Mouse (Mus musculus): ENCODE measurements around the gene C1ql2. TPM values are rescaled to one million over a fixed set of nuclear protein-coding genes. Genes with fewer than 3 reads are reported as not detected.

Gene C1ql2
- polyA plus RNA-seq (2015; fragmentation: Nextera tagmentation; extraction: Ambion mirVana): not detected in 2 replicates

GRCm38 (mm10) chr1:120340419-120341171, at the start of gene C1ql2:
Gene C1ql2 (plus strand): TSS chr1:120340582.
- peak within 1 kb of the TSS; percentile 32 for H3K4me2 ChIP-seq
- H3K9me3 ChIP-seq (replicated peaks): no peaks in the 10 kb centered on the region
- peak within 1 kb of the TSS; percentile 22 for H3K4me3 ChIP-seq (replicated peaks)
- 2% methylated on average over 73 of the region's 73 CpGs for WGBS (ENCODE audit: insufficient replicate concordance)
- peaks cover 93% of the 10 kb centered on the region for H3K27me3 ChIP-seq
- no peak within 1 kb of the TSS for H3K9ac ChIP-seq
- no peak within 1 kb of the TSS for H3K27ac ChIP-seq
- H3K36me3 ChIP-seq: no peaks in the 10 kb centered on the region
- ATAC-seq (ENCODE audit: low read depth): no peak
- no peak for DNase-seq
- no peaks in the 10 kb centered on the region; the same call in 1 of the 2 replicates for H3K4me1 ChIP-seq (replicated peaks)

DNA sequence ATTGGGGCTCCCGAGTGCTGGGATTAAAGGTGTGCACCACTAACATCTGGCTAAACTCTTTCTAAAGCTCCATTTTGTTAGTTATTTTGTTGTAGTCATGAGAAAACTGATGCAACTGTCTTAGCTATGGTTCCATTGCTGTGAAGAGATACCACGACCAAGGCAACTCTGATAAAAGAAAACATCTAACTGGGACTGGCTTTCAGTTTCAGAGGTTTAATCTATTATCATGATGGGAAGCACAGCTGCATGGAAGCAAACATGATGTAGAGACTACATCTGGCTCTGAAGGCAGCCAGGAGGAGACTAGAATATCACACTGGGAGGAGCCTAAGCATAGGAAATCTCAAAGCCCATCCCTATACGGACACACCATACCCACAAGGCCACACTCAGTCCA, 48.7 kb upstream of the C1ql2 start:
- 62% methylated on average over 3 of the region's 3 CpGs for WGBS (ENCODE audit: insufficient replicate concordance)
- Histone ChIP-seq H3K4me2 (no peak overlapping the region), H3K36me3 (no peaks in the 10 kb centered on the region), H3K9me3 (replicated peaks) (no peaks in the 10 kb centered on the region; the same call in 1 of the 2 replicates), H3K4me1 (replicated peaks) (no peaks in the 10 kb centered on the region), H3K9ac (no peak overlapping the region), H3K27me3 (no peaks in the 10 kb centered on the region), H3K4me3 (replicated peaks) (no peak overlapping the region), H3K27ac (no peak overlapping the region)
- ATAC-seq (ENCODE audit: low read depth): no peak
- no peak for DNase-seq

DNA sequence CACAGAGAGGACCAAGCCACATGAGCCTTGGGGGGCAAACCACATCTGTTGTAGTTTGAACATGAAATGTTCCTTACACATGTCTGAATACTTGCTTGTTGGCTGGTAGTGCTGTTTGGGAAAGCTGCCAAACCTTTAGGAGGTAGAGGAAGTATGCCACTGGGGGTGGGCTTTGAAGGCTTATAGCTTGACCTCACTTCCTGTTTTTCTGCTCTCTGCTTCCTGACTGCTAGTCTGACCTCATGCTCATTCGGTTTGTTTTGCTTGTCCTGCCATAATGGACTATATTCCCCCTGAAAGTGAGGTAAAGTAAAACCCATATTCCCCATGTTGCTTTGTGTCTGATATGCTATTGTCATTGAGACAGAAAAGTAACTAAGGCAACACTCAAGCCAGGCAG, 46.6 kb upstream of the C1ql2 start:
- ATAC-seq (ENCODE audit: low read depth) (no peak), DNase-seq (no peak)
- no peaks in the 10 kb centered on the region for H3K36me3 ChIP-seq
- no peaks in the 10 kb centered on the region for H3K27me3 ChIP-seq
- no peak overlapping the region for H3K9ac ChIP-seq
- H3K27ac ChIP-seq: no peak overlapping the region
- H3K4me2 ChIP-seq: no peak overlapping the region
- H3K4me1 ChIP-seq (replicated peaks): no peaks in the 10 kb centered on the region
- no peaks in the 10 kb centered on the region; the same call in 1 of the 2 replicates for H3K9me3 ChIP-seq (replicated peaks)
- 13% methylated on average over 1 of the region's 1 CpGs for WGBS (ENCODE audit: insufficient replicate concordance)
- no peak overlapping the region for H3K4me3 ChIP-seq (replicated peaks)

DNA sequence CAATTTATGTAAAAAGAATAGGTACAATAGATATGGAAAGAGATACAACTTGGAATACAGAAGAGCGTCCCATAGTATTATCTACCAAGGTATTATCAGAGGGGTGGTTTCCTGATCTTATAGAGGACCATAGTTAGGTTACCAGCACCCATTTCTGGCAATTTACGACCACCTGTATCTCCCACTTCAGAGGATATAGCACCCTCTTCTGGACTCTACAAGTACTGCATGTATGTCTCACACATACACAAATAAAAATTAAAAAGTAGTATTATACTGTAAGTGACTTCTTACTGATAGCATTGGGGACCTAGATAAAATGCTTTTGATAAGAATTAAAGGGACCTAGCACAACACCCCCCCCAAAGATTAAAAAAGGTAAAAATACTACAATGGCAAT, 43.4 kb upstream of the C1ql2 start:
- Histone ChIP-seq H3K4me3 (replicated peaks) (no peak overlapping the region), H3K27ac (no peak overlapping the region), H3K4me1 (replicated peaks) (no peaks in the 10 kb centered on the region), H3K27me3 (no peaks in the 10 kb centered on the region), H3K9me3 (replicated peaks) (no peaks in the 10 kb centered on the region; the same call in 1 of the 2 replicates), H3K9ac (no peak overlapping the region), H3K36me3 (no peaks in the 10 kb centered on the region), H3K4me2 (no peak overlapping the region)
- no peak for ATAC-seq (ENCODE audit: low read depth)
- no peak for DNase-seq
- 90% methylated on average over 2 of the region's 2 CpGs for WGBS (ENCODE audit: insufficient replicate concordance)

DNA sequence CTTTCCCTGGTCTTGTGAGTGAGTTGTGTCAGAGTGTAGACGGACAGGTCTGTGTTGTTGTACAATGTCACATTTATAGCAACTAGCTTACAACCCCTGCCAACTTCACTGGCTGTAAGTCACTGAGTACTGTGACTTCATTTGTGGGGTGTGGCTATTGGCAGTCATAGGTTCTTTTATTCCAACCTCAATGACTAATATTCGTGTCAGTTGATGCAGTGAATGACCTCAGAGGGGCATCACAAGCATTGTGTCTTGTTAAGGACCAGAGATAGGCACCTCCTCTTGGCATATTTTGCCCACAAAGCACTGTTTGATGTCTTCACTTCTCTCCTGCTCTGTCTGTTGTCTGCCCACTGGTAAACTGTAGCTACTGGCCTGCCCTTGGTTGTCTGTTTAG, 34.6 kb upstream of the C1ql2 start:
- Histone ChIP-seq H3K36me3 (no peaks in the 10 kb centered on the region), H3K27me3 (no peaks in the 10 kb centered on the region), H3K9ac (no peak overlapping the region), H3K9me3 (replicated peaks) (no peaks in the 10 kb centered on the region), H3K4me1 (replicated peaks) (no peaks in the 10 kb centered on the region), H3K27ac (no peak overlapping the region), H3K4me3 (replicated peaks) (no peak overlapping the region), H3K4me2 (no peak overlapping the region)
- no peak for DNase-seq
- WGBS (ENCODE audit: insufficient replicate concordance): 49% methylated on average over 2 of the region's 2 CpGs
- ATAC-seq (ENCODE audit: low read depth): no peak

GRCm38 (mm10) chr1:120321270-120322021, 18.9 kb upstream of the C1ql2 start:
- ATAC-seq (ENCODE audit: low read depth) (no peak), DNase-seq (no peak)
- H3K9me3 ChIP-seq (replicated peaks): no peaks in the 10 kb centered on the region
- H3K4me1 ChIP-seq (replicated peaks): no peaks in the 10 kb centered on the region
- no peaks in the 10 kb centered on the region for H3K27me3 ChIP-seq
- no peak overlapping the region for H3K27ac ChIP-seq
- H3K4me2 ChIP-seq: no peak overlapping the region
- no peak overlapping the region for H3K9ac ChIP-seq
- 67% methylated on average over 16 of the region's 16 CpGs for WGBS (ENCODE audit: insufficient replicate concordance)
- H3K4me3 ChIP-seq (replicated peaks): no peak overlapping the region
- H3K36me3 ChIP-seq: no peaks in the 10 kb centered on the region

GRCm38 (mm10) chr1:120323131-120323561, 17.2 kb upstream of the C1ql2 start:
- no peak overlapping the region for H3K4me2 ChIP-seq
- no peak overlapping the region for H3K4me3 ChIP-seq (replicated peaks)
- H3K4me1 ChIP-seq (replicated peaks): no peaks in the 10 kb centered on the region
- no peak overlapping the region for H3K27ac ChIP-seq
- DNase-seq: no peak
- no peaks in the 10 kb centered on the region for H3K36me3 ChIP-seq
- ATAC-seq (ENCODE audit: low read depth): no peak
- no peak overlapping the region for H3K9ac ChIP-seq
- WGBS (ENCODE audit: insufficient replicate concordance): 67% methylated on average over 5 of the region's 5 CpGs
- no peaks in the 10 kb centered on the region for H3K27me3 ChIP-seq
- H3K9me3 ChIP-seq (replicated peaks): no peaks in the 10 kb centered on the region

GRCm38 (mm10) chr1:120327714-120328113, 12.7 kb upstream of the C1ql2 start:
- H3K4me3 ChIP-seq (replicated peaks): no peak overlapping the region
- no peaks in the 10 kb centered on the region for H3K9me3 ChIP-seq (replicated peaks)
- 13% methylated on average over 6 of the region's 6 CpGs for WGBS (ENCODE audit: insufficient replicate concordance)
- no peaks in the 10 kb centered on the region for H3K27me3 ChIP-seq
- H3K27ac ChIP-seq: no peak overlapping the region
- no peaks in the 10 kb centered on the region for H3K36me3 ChIP-seq
- H3K4me1 ChIP-seq (replicated peaks): no peaks in the 10 kb centered on the region
- DNase-seq (peak; percentile 21), ATAC-seq (ENCODE audit: low read depth) (no peak)
- H3K4me2 ChIP-seq: no peak overlapping the region
- no peak overlapping the region for H3K9ac ChIP-seq

- Histone ChIP-seq H3K9me3 (replicated peaks) (no peaks in the 10 kb centered on the region), H3K36me3 (no peaks in the 10 kb centered on the region), H3K27me3 (no peaks in the 10 kb centered on the region), H3K4me2 (no peak overlapping the region), H3K27ac (no peak overlapping the region), H3K4me1 (replicated peaks) (no peaks in the 10 kb centered on the region), H3K4me3 (replicated peaks) (no peak overlapping the region), H3K9ac (no peak overlapping the region)
- WGBS (ENCODE audit: insufficient replicate concordance): 21% methylated on average over 1 of the region's 1 CpGs
- DNase-seq (no peak), ATAC-seq (ENCODE audit: low read depth) (no peak)
Measured at GRCm38 (mm10) chr1:120328212-120328611, 12.2 kb upstream of the C1ql2 start.

GRCm38 (mm10) chr1:120331841-120332240, 8.5 kb upstream of the C1ql2 start:
- H3K9ac ChIP-seq: no peak overlapping the region
- ATAC-seq (ENCODE audit: low read depth) (no peak), DNase-seq (no peak)
- WGBS (ENCODE audit: insufficient replicate concordance): 33% methylated on average over 6 of the region's 6 CpGs
- H3K4me2 ChIP-seq: no peak overlapping the region
- no peaks in the 10 kb centered on the region for H3K4me1 ChIP-seq (replicated peaks)
- no peaks in the 10 kb centered on the region for H3K36me3 ChIP-seq
- no peak overlapping the region for H3K27ac ChIP-seq
- no peak overlapping the region for H3K4me3 ChIP-seq (replicated peaks)
- H3K27me3 ChIP-seq: peaks cover 7% of the 10 kb centered on the region; the same call in 1 of the 2 replicates
- H3K9me3 ChIP-seq (replicated peaks): no peaks in the 10 kb centered on the region

GRCm38 (mm10) chr1:120337970-120338369, 2.4 kb upstream of the C1ql2 start:
- H3K27me3 ChIP-seq: peaks cover 67% of the 10 kb centered on the region
- no peak overlapping the region for H3K27ac ChIP-seq
- H3K4me1 ChIP-seq (replicated peaks): no peaks in the 10 kb centered on the region; the same call in 1 of the 2 replicates
- no peak overlapping the region for H3K4me2 ChIP-seq
- 25% methylated on average over 7 of the region's 7 CpGs for WGBS (ENCODE audit: insufficient replicate concordance)
- H3K9me3 ChIP-seq (replicated peaks): no peaks in the 10 kb centered on the region
- no peak for ATAC-seq (ENCODE audit: low read depth)
- H3K9ac ChIP-seq: no peak overlapping the region
- no peak for DNase-seq
- no peaks in the 10 kb centered on the region for H3K36me3 ChIP-seq
- H3K4me3 ChIP-seq (replicated peaks): no peak overlapping the region
